Mouse (Mus musculus) heart, embryonic 11.5 days (tissue): Measurements from ENCODE around the gene Zfp451. TPM values are rescaled to one million over a fixed set of nuclear protein-coding genes. Genes with fewer than 3 reads are reported as not detected.
A peak's percentile ranks its signal among the peaks of the same experiment; 100 is the strongest.

Experiments used
- ATAC-seq: fragments of 200-750 bp; cut with Nextera tagmentation; replicated peaks from 2 replicates; pipeline ENCODE4 v1.8.0; 2017; ENCODE audit warnings: moderate library complexity; ENCODE audit not compliant: insufficient number of reproducible peaks, low FRiP score, low TSS enrichment
- H3K27ac ChIP-seq: fragments of 300-500 bp; sonication (generic); 2 replicates; pipeline ENCODE4 v1.5.1; 2014; ENCODE audit warnings: mild to moderate bottlenecking, low read depth, low read length
- H3K27me3 ChIP-seq: fragments of 300-500 bp; sonication (generic); 2 replicates; pipeline ENCODE4 v1.6.1; 2014; ENCODE audit warnings: mild to moderate bottlenecking, low read length, mixed read lengths; ENCODE audit not compliant: control insufficient read depth, insufficient read depth
- H3K36me3 ChIP-seq: fragments of 300-500 bp; sonication (generic); 2 replicates; pipeline ENCODE4 v1.6.1; 2014; ENCODE audit warnings: mild to moderate bottlenecking, low read length, moderate library complexity, mixed read lengths; ENCODE audit not compliant: control insufficient read depth, insufficient read depth
- H3K4me1 ChIP-seq: fragments of 300-500 bp; sonication (generic); 2 replicates; pipeline ENCODE4 v1.6.1; 2014; ENCODE audit warnings: low read length; ENCODE audit not compliant: control insufficient read depth, insufficient read depth
- H3K4me2 ChIP-seq: fragments of 300-500 bp; sonication (generic); 2 replicates; pipeline ENCODE4 v1.6.1; 2014; ENCODE audit warnings: mild to moderate bottlenecking, moderate library complexity
- H3K4me3 ChIP-seq: fragments of 300-500 bp; sonication (generic); 2 replicates; pipeline ENCODE4 v1.5.1; 2014; ENCODE audit warnings: low read depth, low read length
- H3K9ac ChIP-seq: fragments of 300-500 bp; sonication (generic); 2 replicates; pipeline ENCODE4 v1.6.1; 2014; ENCODE audit warnings: mild to moderate bottlenecking, low read depth, low read length, moderate library complexity
- H3K9me3 ChIP-seq: fragments of 300-500 bp; sonication (generic); replicated peaks from 2 replicates; pipeline ENCODE4 v1.6.1; 2016; ENCODE audit warnings: low read length; ENCODE audit not compliant: control insufficient read depth
- WGBS: fragments of 180-500 bp; shearing (Covaris S2); extraction: QIAGEN DNeasy Blood & Tissue Kit; methylation state at CpG from one replicate; pipeline ENCODE4 v1.1.7; 2014; ENCODE audit not compliant: insufficient replicate concordance; 5-methylcytosine and 5-hydroxymethylcytosine counted together
- polyA plus RNA-seq: library from polyadenylated mRNA; unstranded; fragments of >200 nt; fragmentation: Nextera tagmentation; extraction: Ambion mirVana; gene quantifications from 2 replicates; pipeline ENCODE4 v1.2.1, GENCODE M21; 2014

Gene Zfp451
- polyA plus RNA-seq, 1 experiment from 2014 or later = 20.5 TPM

DNA sequence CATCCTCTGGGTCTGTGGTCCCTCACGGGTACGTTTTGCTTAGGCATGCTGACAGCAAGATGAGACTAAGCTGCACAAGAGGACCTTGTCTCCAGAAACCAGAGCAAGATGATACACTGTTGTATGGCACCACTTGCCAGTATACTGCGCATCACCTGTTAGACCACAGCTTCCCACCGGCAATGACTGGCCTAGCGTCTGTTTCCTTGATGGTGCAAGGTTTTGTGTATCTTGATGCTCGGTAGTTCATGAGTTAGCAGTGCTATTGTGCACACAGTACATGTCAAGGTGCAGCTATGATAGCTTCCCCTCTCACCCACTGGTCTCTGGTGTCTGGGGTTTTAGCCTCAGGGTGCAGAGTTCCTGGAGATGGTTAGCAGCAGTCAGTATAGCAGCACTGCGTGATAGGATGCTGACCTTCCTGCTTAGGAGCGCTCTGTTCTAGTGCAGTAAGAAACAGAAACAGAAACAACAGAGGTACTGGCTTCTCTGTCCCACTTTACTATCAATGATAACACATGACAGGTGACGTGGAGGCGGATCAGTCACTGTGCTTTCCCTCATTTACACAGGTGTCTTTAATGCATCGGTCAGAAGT, 75.6 kb downstream of the Zfp451 start:
- H3K27ac ChIP-seq = no peak overlapping the region
- no peak for ATAC-seq
- H3K4me2 ChIP-seq = no peak overlapping the region
- H3K4me3 ChIP-seq = no peak overlapping the region
- H3K9ac ChIP-seq = no peak overlapping the region
- H3K4me1 ChIP-seq = no peaks in the 10 kb centered on the region
- no peaks in the 10 kb centered on the region for H3K9me3 ChIP-seq
- H3K36me3 ChIP-seq = peaks cover 7% of the 10 kb centered on the region
- 81% methylated on average over 11 of the region's 11 CpGs for whole genome bisulfite sequencing
- H3K27me3 ChIP-seq = no peaks in the 10 kb centered on the region

- 91% methylated on average over 11 of the region's 11 CpGs for WGBS
- H3K36me3 ChIP-seq = peaks cover 7% of the 10 kb centered on the region
Observed at GRCm38 (mm10) chr1:33738281-33738680, 76.1 kb downstream of the Zfp451 start.

DNA sequence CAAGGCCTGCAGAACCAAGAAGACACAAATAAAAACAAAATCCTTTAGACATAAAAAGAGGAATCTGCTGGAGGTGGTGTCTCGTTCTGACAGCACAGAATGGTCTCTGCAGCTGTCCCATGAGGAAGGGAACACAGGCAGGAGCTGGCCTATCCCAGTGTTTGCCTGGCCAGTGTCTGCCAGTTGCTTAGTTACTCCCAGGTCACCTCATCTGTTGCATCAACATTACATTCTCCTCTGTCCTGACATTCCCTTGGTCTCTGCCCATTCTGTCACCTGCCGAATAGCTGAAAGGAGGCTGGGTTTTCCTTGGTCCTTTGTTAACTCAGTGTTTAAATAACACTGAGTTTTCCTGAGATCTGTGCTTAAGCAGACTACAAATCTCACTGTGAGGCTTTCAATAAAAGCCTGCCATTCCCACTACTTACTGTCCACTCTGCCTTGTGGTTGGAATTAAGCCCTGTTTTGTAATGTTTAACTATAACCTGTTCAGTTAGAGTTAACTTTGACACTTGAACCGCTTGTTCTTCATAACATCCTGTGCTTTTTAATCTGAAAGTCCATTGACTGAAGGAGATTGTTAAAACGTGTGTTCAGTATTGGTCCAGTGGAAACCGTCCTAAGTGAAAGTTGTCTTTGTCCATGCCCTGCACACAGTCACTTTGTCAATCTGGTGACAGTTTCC, 80.3 kb downstream of the Zfp451 start:
- WGBS = 73% methylated on average over 5 of the region's 5 CpGs
- Histone ChIP-seq H3K4me3 (no peak overlapping the region), H3K4me1 (no peaks in the 10 kb centered on the region), H3K9ac (no peak overlapping the region), H3K36me3 (peaks cover 7% of the 10 kb centered on the region), H3K4me2 (no peak overlapping the region), H3K27ac (no peak overlapping the region), H3K9me3 (no peaks in the 10 kb centered on the region), H3K27me3 (no peaks in the 10 kb centered on the region)
- ATAC-seq = no peak

More at GRCm38 (mm10) chr1:33738281-33738680, 76.1 kb downstream of the Zfp451 start:
- Histone ChIP-seq H3K4me3 (no peak overlapping the region), H3K9ac (no peak overlapping the region), H3K9me3 (no peaks in the 10 kb centered on the region), H3K27ac (no peak overlapping the region), H3K4me2 (no peak overlapping the region), H3K27me3 (no peaks in the 10 kb centered on the region), H3K4me1 (no peaks in the 10 kb centered on the region)
- no peak for ATAC-seq

DNA sequence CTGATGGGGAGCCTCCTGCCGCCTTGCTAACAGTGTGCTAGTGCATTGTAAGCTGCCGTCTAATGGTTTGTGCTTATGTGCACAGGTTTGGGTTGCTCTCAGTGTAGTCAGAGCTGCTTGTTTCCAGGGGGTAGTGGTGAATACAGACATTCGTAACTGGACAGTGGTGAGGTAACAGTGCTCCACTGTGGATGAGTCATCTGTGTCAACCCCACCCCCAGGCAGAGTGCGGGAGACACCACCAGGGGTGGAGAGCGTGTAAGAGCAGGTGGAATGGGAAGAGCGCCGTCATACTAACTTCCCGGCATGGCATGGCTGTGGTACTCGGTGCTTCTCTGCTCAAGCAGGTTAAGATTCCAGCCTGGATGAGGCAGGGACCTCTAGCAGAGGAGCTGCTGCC, 81.4 kb downstream of the Zfp451 start:
- H3K36me3 ChIP-seq = peaks cover 7% of the 10 kb centered on the region
- H3K4me2 ChIP-seq = no peak overlapping the region

GRCm38 (mm10) chr1:33725086-33725485, 89.3 kb downstream of the Zfp451 start:
- H3K9ac ChIP-seq = no peak overlapping the region
- no peak for ATAC-seq
- H3K4me2 ChIP-seq = no peak overlapping the region
- WGBS = 88% methylated on average over 5 of the region's 5 CpGs
- H3K4me3 ChIP-seq = no peak overlapping the region
- H3K27me3 ChIP-seq = no peaks in the 10 kb centered on the region
- peaks cover 12% of the 10 kb centered on the region; the same call in 1 of the 2 replicates for H3K36me3 ChIP-seq
- H3K9me3 ChIP-seq = no peaks in the 10 kb centered on the region
- peaks cover 3% of the 10 kb centered on the region; the same call in 1 of the 2 replicates for H3K4me1 ChIP-seq
- no peak overlapping the region for H3K27ac ChIP-seq

More for the DNA sequence above, 81.4 kb downstream of the Zfp451 start:
- Histone ChIP-seq H3K9ac (no peak overlapping the region), H3K4me1 (no peaks in the 10 kb centered on the region), H3K4me3 (no peak overlapping the region), H3K27me3 (no peaks in the 10 kb centered on the region), H3K27ac (no peak overlapping the region), H3K9me3 (no peaks in the 10 kb centered on the region)
- 86% methylated on average over 9 of the region's 9 CpGs for WGBS
- ATAC-seq = no peak

GRCm38 (mm10) chr1:33724516-33724915, 89.9 kb downstream of the Zfp451 start:
- Histone ChIP-seq H3K9me3 (no peaks in the 10 kb centered on the region), H3K4me3 (no peak overlapping the region), H3K27me3 (no peaks in the 10 kb centered on the region), H3K36me3 (peaks cover 12% of the 10 kb centered on the region; the same call in 1 of the 2 replicates), H3K4me1 (peaks cover 3% of the 10 kb centered on the region; the same call in 1 of the 2 replicates), H3K4me2 (no peak overlapping the region), H3K9ac (no peak overlapping the region), H3K27ac (no peak overlapping the region)
- ATAC-seq = no peak
- WGBS = 88% methylated on average over 6 of the region's 6 CpGs

GRCm38 (mm10) chr1:33721020-33721419, 93.4 kb downstream of the Zfp451 start:
- 80% methylated on average over 7 of the region's 7 CpGs for WGBS
- no peak overlapping the region for H3K4me3 ChIP-seq
- H3K27me3 ChIP-seq = no peaks in the 10 kb centered on the region
- peaks cover 3% of the 10 kb centered on the region; the same call in 1 of the 2 replicates for H3K4me1 ChIP-seq
- ATAC-seq = no peak
- H3K27ac ChIP-seq = no peak overlapping the region
- peak overlapping the region; percentile 82 for H3K4me2 ChIP-seq
- H3K36me3 ChIP-seq = peaks cover 7% of the 10 kb centered on the region; the same call in 1 of the 2 replicates
- no peaks in the 10 kb centered on the region for H3K9me3 ChIP-seq
- no peak overlapping the region for H3K9ac ChIP-seq

DNA sequence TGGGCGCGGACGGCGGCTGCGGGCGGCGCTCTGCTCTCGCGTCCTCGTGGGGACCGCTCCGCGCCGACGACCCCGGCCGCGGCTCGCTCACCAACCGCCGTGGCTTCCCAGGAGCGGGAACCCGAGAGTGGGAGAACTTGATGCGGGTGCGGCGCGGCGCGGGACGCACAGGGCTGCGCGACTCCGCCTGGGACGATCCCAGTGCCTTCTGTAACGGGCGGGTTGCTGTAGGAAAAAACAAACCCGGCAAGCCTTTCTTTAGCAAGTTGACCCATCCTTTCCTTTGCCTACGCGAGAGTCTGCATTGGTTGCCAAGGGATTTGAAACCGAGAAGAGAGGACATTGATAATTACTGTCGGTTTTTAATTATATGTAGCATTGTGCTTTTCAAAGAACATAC, 94.2 kb downstream of the Zfp451 start:
- Histone ChIP-seq H3K27ac (peak overlapping the region; percentile 74), H3K9me3 (no peaks in the 10 kb centered on the region), H3K4me3 (peak overlapping the region; percentile 81), H3K4me1 (peaks cover 3% of the 10 kb centered on the region; the same call in 1 of the 2 replicates), H3K9ac (peak overlapping the region; percentile 91), H3K4me2 (peak overlapping the region; percentile 82), H3K27me3 (no peaks in the 10 kb centered on the region), H3K36me3 (peaks cover 7% of the 10 kb centered on the region; the same call in 1 of the 2 replicates)
- WGBS = under 1% methylated on average over 41 of the region's 41 CpGs
- no peak; the same call in 1 of the 2 replicates for ATAC-seq
